Mouse (Mus musculus) monocyte, adult 2 months (primary cell): ENCODE data around the gene Tex2.
"Not testable (repeated sequence)": the region's sequence is repeated elsewhere in the genome, so short reads cannot be mapped to it uniquely, and the experiment has no call there.

Experiments
- DNase-seq, 2 experiments: peaks; one replicate each; pipeline ENCODE4 v3.0.0; 2022; ENCODE audit warnings: low spot score in 2 of 2, low read depth in 1 of 2

The Tex2 gene

GRCm38 (mm10) chr11:106612961-106613637 is at the start of gene Tex2:
Gene Tex2 (minus strand): TSS chr11:106613423.
- DNase-seq, result peak; percentile 83 to 84

DNA sequence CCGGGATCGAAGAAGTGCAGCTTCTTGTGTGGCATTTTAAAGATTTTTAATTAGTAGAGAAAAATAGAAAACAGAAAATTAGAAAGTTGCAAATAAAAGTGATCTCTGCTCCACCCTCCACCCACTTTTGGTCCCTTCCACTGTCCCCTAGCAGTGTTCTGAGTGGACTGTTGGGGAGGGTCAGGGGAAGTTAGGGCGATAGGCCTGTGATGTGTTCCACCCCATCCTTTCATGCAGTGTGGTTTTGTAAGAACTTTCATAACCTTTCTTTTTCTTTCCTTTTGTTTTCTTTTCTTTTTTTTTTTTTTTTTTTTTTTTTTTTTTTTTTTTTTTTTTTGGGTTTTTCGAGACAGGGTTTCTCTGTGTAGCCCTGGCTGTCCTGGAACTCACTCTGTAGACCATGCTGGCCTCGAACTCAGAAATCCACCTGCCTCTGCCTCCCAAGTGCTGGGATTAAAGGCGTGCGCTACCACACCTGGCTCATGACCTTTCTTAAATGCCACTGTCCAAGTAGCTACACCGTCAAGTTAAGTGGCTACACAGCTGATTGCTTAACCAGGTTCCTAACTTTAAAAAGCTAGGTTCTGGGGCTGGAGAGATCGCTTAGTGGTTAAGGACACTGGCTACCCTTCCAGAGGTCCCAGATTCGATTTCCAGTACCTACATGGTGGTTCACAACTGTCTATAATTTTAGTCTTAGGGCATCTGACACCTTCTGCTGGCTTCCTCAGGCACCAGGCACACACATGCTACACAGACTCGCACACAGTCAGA is 49.6 kb upstream of the Tex2 start:
- DNase-seq, result no peak

DNA sequence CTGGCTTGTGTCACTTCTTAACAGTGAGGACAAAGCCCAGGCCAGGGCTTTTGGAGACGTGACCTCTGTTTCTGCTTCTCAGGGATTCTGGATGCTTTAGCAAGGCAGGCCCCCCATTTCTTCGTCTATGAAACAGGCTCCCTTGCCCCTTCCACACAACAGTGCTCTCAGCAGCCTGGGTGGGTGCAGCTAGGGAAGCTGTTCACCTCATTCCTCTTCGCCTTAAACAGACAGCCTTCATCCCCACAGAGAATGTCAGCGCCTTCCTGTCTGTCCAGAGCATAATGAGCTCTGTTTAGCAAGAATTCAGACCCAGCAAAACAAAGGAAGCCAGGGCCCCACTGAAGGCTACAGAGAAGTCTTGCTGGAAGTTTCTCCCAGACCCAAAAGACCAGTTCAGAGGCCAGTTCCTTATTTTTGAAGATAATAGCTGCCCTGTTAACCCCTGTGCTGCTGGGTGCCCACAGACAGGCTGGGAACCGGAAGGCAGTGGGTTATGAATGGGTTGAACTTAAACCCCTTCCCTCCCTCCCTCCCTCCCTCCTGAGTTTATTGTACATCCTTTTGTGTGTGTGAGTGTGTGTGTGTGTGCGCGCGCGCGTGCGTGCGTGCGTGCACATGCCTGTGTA is 47.3 kb upstream of the Tex2 start:
- peak; percentile 33 to 59 for DNase-seq

- no peak for DNase-seq
Observed at GRCm38 (mm10) chr11:106659598-106660295, 46.5 kb upstream of the Tex2 start.

GRCm38 (mm10) chr11:106658051-106658880 is 45.0 kb upstream of the Tex2 start:
- no peak for DNase-seq

GRCm38 (mm10) chr11:106656896-106657498 is 43.8 kb upstream of the Tex2 start:
- not testable (repeated sequence) for DNase-seq

DNA sequence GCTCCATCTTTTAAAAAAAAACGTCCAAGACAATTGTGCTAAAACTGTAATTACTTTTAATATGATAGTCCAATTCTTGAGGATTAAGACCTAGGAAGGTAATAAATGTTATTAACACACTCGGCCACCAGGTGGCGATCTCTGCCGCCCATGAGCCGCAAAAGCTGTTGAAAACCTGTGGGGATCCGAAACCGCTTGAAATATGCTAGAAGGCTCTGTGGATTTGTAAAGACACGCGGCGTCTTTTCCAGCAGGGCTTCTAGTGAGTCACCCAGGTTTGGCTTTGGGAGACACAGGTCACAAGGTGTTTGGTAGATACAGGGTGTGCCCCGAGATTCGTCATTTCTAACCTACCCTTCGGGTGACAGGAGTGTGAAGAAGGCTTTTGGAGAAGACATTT is 35.1 kb upstream of the Tex2 start:
- DNase-seq, result peak; percentile 33 to 75

GRCm38 (mm10) chr11:106642966-106643637 is 29.9 kb upstream of the Tex2 start:
- no peak for DNase-seq

GRCm38 (mm10) chr11:106641580-106641979 is 28.4 kb upstream of the Tex2 start:
- DNase-seq, result no peak

GRCm38 (mm10) chr11:106640059-106640458 is 26.8 kb upstream of the Tex2 start:
- no peak for DNase-seq

GRCm38 (mm10) chr11:106639356-106639692 is 26.1 kb upstream of the Tex2 start:
- no peak for DNase-seq

DNA sequence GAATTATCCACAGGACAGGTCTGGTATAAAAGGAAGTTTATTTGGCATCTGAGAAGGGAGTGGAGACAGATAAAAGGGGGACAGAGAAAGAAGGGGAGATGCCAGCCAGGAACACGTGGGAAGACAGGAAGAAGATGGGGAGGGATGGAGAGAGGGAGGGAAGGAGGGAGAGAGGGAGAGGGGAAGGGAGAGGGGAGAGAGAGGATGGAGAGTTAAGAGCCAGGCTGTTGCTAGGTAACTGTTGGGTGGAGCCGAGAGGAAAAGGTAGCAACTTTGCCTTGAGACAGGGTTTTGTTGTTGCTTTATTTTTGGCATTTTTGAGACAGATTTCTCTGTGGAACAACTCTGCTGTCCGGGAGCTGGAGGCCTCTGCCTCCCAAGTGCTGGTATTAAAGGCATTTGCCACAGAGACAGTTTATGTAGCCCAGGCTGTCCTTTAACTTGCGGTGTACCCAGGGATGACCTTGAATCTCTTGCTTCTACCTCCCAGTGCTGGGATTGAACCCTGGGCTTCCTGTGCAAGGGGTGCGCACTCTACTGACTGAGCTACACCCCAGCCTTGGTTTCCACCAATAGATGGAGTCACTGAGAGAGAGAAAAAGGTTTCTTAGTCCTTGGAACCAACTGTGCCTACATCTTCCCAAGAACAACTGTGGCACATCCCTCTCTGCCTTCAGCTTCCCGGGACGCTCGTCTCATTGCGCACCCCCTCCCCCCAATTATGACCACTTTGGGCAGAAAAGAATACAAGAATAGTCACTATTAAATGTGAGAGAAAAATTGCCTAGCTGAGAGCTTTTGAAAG is 25.5 kb upstream of the Tex2 start:
- no peak for DNase-seq

DNA sequence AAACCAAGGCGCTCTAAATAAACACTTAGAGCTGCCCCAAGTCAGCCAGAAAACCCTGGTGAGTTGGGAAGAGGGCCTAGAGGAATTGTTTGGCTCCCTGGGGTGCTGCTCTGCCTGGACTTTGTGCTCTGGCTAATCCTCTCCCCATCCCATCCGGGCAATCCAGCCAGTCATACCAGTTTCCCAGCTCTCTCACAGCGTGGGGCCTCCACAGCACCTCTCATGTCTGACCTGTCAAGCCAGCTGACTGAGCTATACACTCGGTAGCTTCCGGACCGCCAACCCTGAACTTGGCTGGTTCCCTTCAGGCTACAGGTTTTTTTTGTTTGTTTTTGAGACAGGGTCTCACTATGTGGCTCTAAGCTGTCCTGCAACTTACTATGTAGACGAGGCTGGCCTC is 24.5 kb upstream of the Tex2 start:
- no peak for DNase-seq

DNA sequence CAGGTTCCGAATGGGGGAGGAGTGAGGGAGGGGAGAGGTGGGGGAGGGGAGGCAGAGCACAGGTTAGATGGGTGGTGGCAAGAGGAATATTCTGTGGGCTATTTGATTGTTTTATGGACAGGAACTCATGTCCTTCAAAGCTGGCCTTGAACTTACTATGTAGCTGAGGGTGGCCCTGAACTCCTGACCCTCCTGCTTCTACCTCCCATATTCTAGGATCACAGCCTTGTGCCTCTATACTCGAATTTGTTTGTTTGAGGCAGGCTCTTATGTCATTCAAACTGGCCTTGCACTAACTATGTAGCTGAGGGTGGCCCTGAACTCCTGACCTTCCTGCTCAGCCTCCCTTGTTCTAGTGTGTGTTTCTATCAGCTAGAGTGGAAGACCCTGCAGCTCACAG is 22.7 kb upstream of the Tex2 start:
- no peak for DNase-seq

DNA sequence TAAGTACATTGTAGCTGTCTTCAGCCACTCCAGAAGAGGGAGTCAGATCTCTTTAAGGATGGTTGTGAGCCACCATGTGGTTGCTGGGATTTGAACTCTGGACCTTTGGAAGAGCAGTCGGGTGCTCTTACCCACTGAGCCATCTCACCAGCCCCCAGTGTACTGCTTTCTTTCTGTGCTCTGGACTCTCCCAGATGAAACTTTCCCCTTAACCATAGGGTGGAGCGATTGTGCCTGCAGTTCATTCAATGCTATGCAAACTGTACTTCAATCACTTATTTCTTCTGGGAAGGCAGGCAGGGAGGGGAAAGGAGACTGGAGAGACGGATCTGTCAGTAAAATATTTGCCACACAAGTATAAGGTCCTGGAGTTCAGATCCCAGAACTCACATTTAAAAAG is 21.0 kb upstream of the Tex2 start:
- not testable (repeated sequence) for DNase-seq

GRCm38 (mm10) chr11:106633456-106633855 is 20.2 kb upstream of the Tex2 start:
- DNase-seq, result no peak

DNA sequence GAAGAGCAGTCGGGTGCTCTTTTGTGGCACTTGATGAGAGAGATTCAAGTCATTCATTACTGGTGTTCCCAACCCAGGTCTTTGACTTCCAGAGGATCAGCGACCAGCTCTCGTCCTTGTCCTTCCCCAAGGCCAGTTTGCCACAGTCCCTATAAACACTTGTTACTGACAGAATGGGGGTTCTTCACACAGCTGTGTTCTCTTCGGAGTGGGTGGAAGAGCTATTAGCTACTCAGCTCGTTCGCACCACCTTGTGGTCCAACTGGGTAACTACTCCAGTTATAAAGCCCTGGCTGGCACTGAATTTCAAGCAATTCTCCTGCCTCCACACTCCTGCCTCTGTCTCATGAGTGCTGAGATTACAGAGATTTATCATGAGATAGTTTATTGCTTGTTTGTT is 14.5 kb upstream of the Tex2 start:
- DNase-seq, result peak in 1 of 2 experiments; percentile 62

- DNase-seq, result no peak
Observed at GRCm38 (mm10) chr11:106625577-106625976, 12.4 kb upstream of the Tex2 start.

DNA sequence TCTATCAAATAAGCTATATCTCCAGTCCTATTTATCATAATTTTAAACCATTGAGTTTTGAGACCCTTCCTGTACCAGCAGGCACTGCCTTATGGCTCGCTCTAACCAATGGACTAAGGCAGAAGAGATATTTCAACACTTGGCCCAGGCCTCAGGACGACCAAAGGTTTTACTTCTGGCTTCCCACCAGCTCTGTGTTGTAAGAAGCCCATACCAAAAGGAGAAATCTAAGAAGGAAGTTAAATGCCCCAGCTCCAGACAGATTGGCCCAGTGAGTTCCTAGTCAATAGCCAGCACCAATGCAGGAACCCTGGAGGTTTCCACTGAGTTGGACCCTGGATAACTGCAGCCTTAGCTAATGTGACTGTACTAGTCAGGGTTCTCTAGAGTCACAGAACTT is 10.4 kb upstream of the Tex2 start:
- DNase-seq, result peak; percentile 26 to 32
